Comparison of ENCODE assay signal across 12 mouse cellular contexts in the genomic region with DNA sequence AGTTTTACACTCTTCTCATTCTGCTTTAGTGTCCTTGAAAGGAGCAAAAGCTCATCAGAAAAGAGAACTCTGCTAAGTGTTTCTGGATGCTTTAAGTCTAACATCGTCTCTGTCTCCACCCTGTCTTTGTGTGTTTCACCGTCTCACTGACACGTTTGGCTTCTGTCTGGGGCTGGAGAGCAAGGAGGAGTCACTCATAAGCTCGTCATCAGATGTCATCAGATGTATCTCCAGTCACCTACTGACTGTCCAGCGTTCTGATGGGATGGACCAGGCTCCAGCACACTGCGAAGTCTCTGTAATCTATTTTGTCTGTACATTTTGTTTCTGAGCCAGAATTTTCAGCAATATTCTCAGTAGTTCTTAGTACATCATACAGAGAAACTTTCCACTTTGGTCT.
"Had no signal": no experiment of that assay in that cellular context is flagged by ENCODE, and none has a peak within 500 bp of the region (broad histone marks: within the 10 kb centered on the region; RNA-seq: fewer than 3 reads in every experiment).

No protein-coding gene starts in this region.

- H3K27ac ChIP-seq: layer of hippocampus, adult 2 months; limb, embryonic 13.5 days; liver, embryonic 15.5 days; lung, embryonic 15.5 days; midbrain, embryonic 10.5 days; neural tube, embryonic 12.5 days; stomach, postnatal 0 days had no signal

- H3K36me3 ChIP-seq: limb, embryonic 13.5 days; liver, embryonic 15.5 days; lung, embryonic 15.5 days; midbrain, embryonic 10.5 days; neural tube, embryonic 12.5 days had no signal

- DNase-seq: kidney, postnatal 10 days; kidney, postnatal 4 days; lung, postnatal 4 days; midbrain, embryonic 14.5 days; thymus, postnatal 4 days had no signal

- H3K4me3 ChIP-seq: layer of hippocampus, adult 2 months; limb, embryonic 13.5 days; liver, embryonic 15.5 days; lung, embryonic 15.5 days; midbrain, embryonic 10.5 days; neural tube, embryonic 12.5 days had no signal

- H3K4me1 ChIP-seq: liver, embryonic 15.5 days; neural tube, embryonic 12.5 days had no signal

- H3K27me3 ChIP-seq: limb, embryonic 13.5 days; liver, embryonic 15.5 days; lung, embryonic 15.5 days; neural tube, embryonic 12.5 days had no signal

- H3K9me3 ChIP-seq: liver, embryonic 15.5 days; lung, embryonic 15.5 days; midbrain, embryonic 10.5 days; neural tube, embryonic 12.5 days had no signal

- H3K4me2 ChIP-seq: limb, embryonic 13.5 days; liver, embryonic 15.5 days; lung, embryonic 15.5 days; neural tube, embryonic 12.5 days had no signal

- H3K9ac ChIP-seq: limb, embryonic 13.5 days; liver, embryonic 15.5 days; lung, embryonic 15.5 days; neural tube, embryonic 12.5 days had no signal
